Mouse (Mus musculus) adrenal gland, adult 18-20 months (tissue): ENCODE data around the gene Fam161a. TPM values are rescaled to one million over a fixed set of nuclear protein-coding genes. Genes with fewer than 3 reads are reported as not detected.
"Not testable (repeated sequence)": the region's sequence is repeated elsewhere in the genome, so short reads cannot be mapped to it uniquely, and the experiment has no call there.

Experiments used
- DNase-seq, 2 experiments: peaks; one replicate each; pipeline ENCODE4 v3.0.0; 2021 to 2022; ENCODE audit warnings: low spot score in 2 of 2
- total RNA-seq, 2 experiments: library from RNA; stranded (reverse); gene quantifications; 1 replicate in 1 of 2; 2 replicates in 1 of 2; pipeline ENCODE4 v1.2.3; 2021

Gene Fam161a
- total RNA-seq, 2 experiments from 2014 or later = 30.2 to 46.8 TPM

GRCm38 (mm10) chr11:23047663-23048582 lies 40.6 kb downstream of the Fam161a start:
- no peak for DNase-seq

GRCm38 (mm10) chr11:23049642-23050041 lies 42.3 kb downstream of the Fam161a start:
- DNase-seq = no peak

GRCm38 (mm10) chr11:23052353-23052752 lies 45.0 kb downstream of the Fam161a start:
- DNase-seq = no peak

- peak in 1 of 2 experiments; percentile 26 for DNase-seq
Observed at GRCm38 (mm10) chr11:23063153-23063552, 55.8 kb downstream of the Fam161a start.

GRCm38 (mm10) chr11:23063857-23064256 lies 56.5 kb downstream of the Fam161a start:
- no peak for DNase-seq

- not testable (repeated sequence) for DNase-seq
Observed at GRCm38 (mm10) chr11:23064276-23064675, 56.9 kb downstream of the Fam161a start.

- DNase-seq = no peak
Observed at GRCm38 (mm10) chr11:23065167-23065668, 57.9 kb downstream of the Fam161a start.

GRCm38 (mm10) chr11:23067395-23068136 lies 60.2 kb downstream of the Fam161a start:
- DNase-seq = peak; percentile 83 to 84

- no peak for DNase-seq
Observed at GRCm38 (mm10) chr11:23068201-23068600, 60.9 kb downstream of the Fam161a start.

GRCm38 (mm10) chr11:23068986-23069385 lies 61.7 kb downstream of the Fam161a start:
- DNase-seq = not testable (repeated sequence)

- no peak for DNase-seq
Observed at GRCm38 (mm10) chr11:23074841-23075240, 67.5 kb downstream of the Fam161a start.

GRCm38 (mm10) chr11:23078541-23078940 lies 71.2 kb downstream of the Fam161a start:
- DNase-seq = no peak

Other genes with a start within 250 kb of the Fam161a start
- gene B3gnt2, start 146.6 kb upstream of the Fam161a start, total RNA-seq = 10 to 100 TPM; 34.6 to 60.6 TPM
- 10 to 100 TPM; 36.6 to 46.3 TPM for gene Zrsr1, start 35.5 kb upstream of the Fam161a start, total RNA-seq
- 10 to 100 TPM; 23.9 to 39.5 TPM for gene Gm28048, start 25.4 kb upstream of the Fam161a start, total RNA-seq
- 100 to 1,000 TPM in 1 of 2 experiments, 10 to 100 TPM in 1; 93.8 to 103 TPM for gene Commd1, start 25.1 kb upstream of the Fam161a start, total RNA-seq
- gene Cct4, start 17.0 kb upstream of the Fam161a start, total RNA-seq = 100 to 1,000 TPM; 218 to 285 TPM
- gene Xpo1, start 248.5 kb downstream of the Fam161a start, total RNA-seq = 10 to 100 TPM; 55.2 to 62.9 TPM